In genomic region chr16:17491896-17492561, GRCm38 (mm10) we compare ENCODE assay signal across 16 mouse cellular contexts. TPM values are rescaled to one million over a fixed set of nuclear protein-coding genes. Genes with fewer than 3 reads are reported as not detected.
A peak's percentile ranks its signal among the peaks of the same experiment; 100 is the strongest.
DNase-seq lines count a peak whose midpoint lies in the region; ATAC-seq lines count a peak whose summit lies in the region.
"Had no signal": no experiment of that assay in that cellular context is flagged by ENCODE, and none has a peak within 500 bp of the region (broad histone marks: within the 10 kb centered on the region; RNA-seq: fewer than 3 reads in every experiment).

No protein-coding gene starts in this region.

- peak; percentile 66 for ATAC-seq in frontal cortex, adult (ENCODE audit: low TSS enrichment)
- ATAC-seq in hematopoietic stem cell, adult 5-6 weeks (replicated peaks in 1 of 2; ENCODE audit: insufficient read depth in 1 of 2, low FRiP score in 2 of 2, low TSS enrichment in 1 of 2, low read depth in 1 of 2, poor library complexity in 2 of 2, severe bottlenecking in 2 of 2): peak; percentile 18 to 39; a peak in 2 of 4 replicates
- no peak for ATAC-seq in forebrain, embryonic 14.5 days
- ATAC-seq: midbrain, embryonic 15.5 days had no signal

- peaks cover 10% of the 10 kb centered on the region; the same call in 1 of the 2 replicates for H3K27me3 ChIP-seq in forebrain, embryonic 14.5 days (replicated peaks; ENCODE audit: control insufficient read depth, insufficient read depth, low read length)

- no peak overlapping the region for H3K9ac ChIP-seq in forebrain, embryonic 14.5 days (ENCODE audit: low read length)
- H3K9ac ChIP-seq: embryonic facial prominence, embryonic 15.5 days; midbrain, embryonic 15.5 days had no signal

- H3K4me1 ChIP-seq in forebrain, embryonic 14.5 days (ENCODE audit: control insufficient read depth, insufficient read depth, low read length): peaks cover 18% of the 10 kb centered on the region

- peaks cover 11% of the 10 kb centered on the region for H3K36me3 ChIP-seq in forebrain, embryonic 14.5 days (ENCODE audit: control insufficient read depth, insufficient read depth, low read length)
- H3K36me3 ChIP-seq: midbrain, embryonic 15.5 days had no signal

- no peak overlapping the region for H3K4me3 ChIP-seq in forebrain, embryonic 14.5 days (ENCODE audit: low read depth, low read length)
- H3K4me3 ChIP-seq: embryonic facial prominence, embryonic 15.5 days; gastrocnemius, adult 2 months; midbrain, embryonic 15.5 days had no signal

- no peaks in the 10 kb centered on the region for H3K9me3 ChIP-seq in forebrain, embryonic 14.5 days (replicated peaks; ENCODE audit: control insufficient read depth, low read length)
- H3K9me3 ChIP-seq: embryonic facial prominence, embryonic 15.5 days; midbrain, embryonic 15.5 days had no signal

- H3K27ac ChIP-seq in forebrain, embryonic 14.5 days (ENCODE audit: low read depth, low read length): no peak overlapping the region
- H3K27ac ChIP-seq: embryonic facial prominence, embryonic 15.5 days; gastrocnemius, adult 2 months; midbrain, embryonic 15.5 days had no signal

- no peak for DNase-seq in frontal cortex, postnatal 25 days (ENCODE audit: low spot score in 2 of 2)
- peak; percentile 46 for DNase-seq in A20 (ENCODE audit: low read depth, low spot score)
- DNase-seq in cerebellum, adult 9-10 months: peak; percentile 90
- no peak for DNase-seq in testis, postnatal 14 days (ENCODE audit: low spot score)
- DNase-seq in forebrain, embryonic 14.5 days (ENCODE audit: low spot score): no peak
- no peak for DNase-seq in adrenal gland, postnatal 4 days (ENCODE audit: low spot score in 2 of 2)
- DNase-seq: gastrocnemius, adult 2 months; heart, postnatal 36 days; lung, adult 2 months; lung, postnatal 4 days; spleen, adult 18-20 months; thymus, postnatal 25 days had no signal

- no peak overlapping the region for H3K4me2 ChIP-seq in forebrain, embryonic 14.5 days (ENCODE audit: low read length)
- H3K4me2 ChIP-seq: embryonic facial prominence, embryonic 15.5 days; midbrain, embryonic 15.5 days had no signal

- 77% methylated on average over 5 of the region's 5 CpGs for WGBS in forebrain, embryonic 14.5 days

RNA-seq across cellular contexts. Expression of gene Aifm3, which starts 2.6 kb away (rescaled TPM):
- total RNA-seq in hematopoietic stem cell, adult 5-6 weeks (2017): 0.05 TPM in 1 of 2 replicates, not detected in the other
- 7.0 and 8.5 TPM in 2 replicates for polyA plus RNA-seq in forebrain, embryonic 14.5 days (2014; fragmentation: Nextera tagmentation; extraction: Ambion mirVana)
- 1 to 10 TPM; 7.5 to 8.5 TPM for total RNA-seq in adrenal gland, postnatal 4 days (2021)

RNA-seq across cellular contexts. Expression of gene Lztr1, which starts 16.5 kb away (rescaled TPM):
- total RNA-seq in hematopoietic stem cell, adult 5-6 weeks (2017): 36.3 and 60.6 TPM in 2 replicates
- 87.6 and 91.9 TPM in 2 replicates for polyA plus RNA-seq in forebrain, embryonic 14.5 days (2014; fragmentation: Nextera tagmentation; extraction: Ambion mirVana)
- total RNA-seq in adrenal gland, postnatal 4 days (2021): 10 to 100 TPM; 69.1 to 73.2 TPM

RNA-seq across cellular contexts. Expression of gene Thap7, which starts 38.9 kb away (rescaled TPM):
- total RNA-seq in hematopoietic stem cell, adult 5-6 weeks (2017): 21.2 and 55.7 TPM in 2 replicates
- 60.9 and 61.6 TPM in 2 replicates for polyA plus RNA-seq in forebrain, embryonic 14.5 days (2014; fragmentation: Nextera tagmentation; extraction: Ambion mirVana)
- 10 to 100 TPM; 35.6 to 39.7 TPM for total RNA-seq in adrenal gland, postnatal 4 days (2021)

RNA-seq across cellular contexts. Expression of gene Crkl, which starts 40.2 kb away (rescaled TPM):
- 27.4 and 35.1 TPM in 2 replicates for total RNA-seq in hematopoietic stem cell, adult 5-6 weeks (2017)
- polyA plus RNA-seq in forebrain, embryonic 14.5 days (2014; fragmentation: Nextera tagmentation; extraction: Ambion mirVana): 79.4 and 107 TPM in 2 replicates
- 10 to 100 TPM; 32.1 to 35.0 TPM for total RNA-seq in adrenal gland, postnatal 4 days (2021)

Comparison
In these comparisons a context has a peak if more than half of its experiments do, and no peak if none do; other contexts are left out.
1. DNase-seq: peak in A20 (single experiment) and cerebellum, adult 9-10 months (single experiment); none in frontal cortex, postnatal 25 days (0 of 2), testis, postnatal 14 days (single experiment), forebrain, embryonic 14.5 days (single experiment) and adrenal gland, postnatal 4 days (0 of 2).